Mouse (Mus musculus): ENCODE data around the gene Robo1. TPM values are rescaled to one million over a fixed set of nuclear protein-coding genes. Genes with fewer than 3 reads are reported as not detected.

The Robo1 gene
- total RNA-seq, 2 experiments from 2014 or later, result 130 to 134 TPM

- intact Hi-C loops (cut with DNase I), result no loop called here
- peak; percentile 49 for DNase-seq
Observed at GRCm38 (mm10) chr16:72585160-72585813, 277.2 kb downstream of the Robo1 start.

- no peak for DNase-seq
- intact Hi-C loops (cut with DNase I), result no loop called here
Observed at GRCm38 (mm10) chr16:72587376-72588072, 279.4 kb downstream of the Robo1 start.

- intact Hi-C loops (cut with DNase I), result no loop called here
- DNase-seq, result no peak
Observed at GRCm38 (mm10) chr16:72603487-72604206, 295.5 kb downstream of the Robo1 start.

- intact Hi-C loops (cut with DNase I), result no loop called here
- DNase-seq, result peak; percentile 83
Observed at GRCm38 (mm10) chr16:72605066-72605465, 297.0 kb downstream of the Robo1 start.

- no peak for DNase-seq
- intact Hi-C loops (cut with DNase I), result loop anchor here (10.0 kb wide), 2 partner anchors 256 to 374 kb away; no protein-coding TSS in a partner anchor
Observed at GRCm38 (mm10) chr16:72610661-72611112, 302.6 kb downstream of the Robo1 start.

GRCm38 (mm10) chr16:72614898-72615297, 306.8 kb downstream of the Robo1 start:
- intact Hi-C loops (cut with DNase I), result loop anchor here (10.0 kb wide), 2 partner anchors 260 to 370 kb away; no protein-coding TSS in a partner anchor
- no peak for DNase-seq

- intact Hi-C loops (cut with DNase I), result loop anchor here (10.0 kb wide), 2 partner anchors 261 to 369 kb away; no protein-coding TSS in a partner anchor
- no peak for DNase-seq
Observed at GRCm38 (mm10) chr16:72615360-72615759, 307.3 kb downstream of the Robo1 start.

- DNase-seq, result no peak
- intact Hi-C loops (cut with DNase I), result no loop called here
Observed at GRCm38 (mm10) chr16:72622371-72622770, 314.3 kb downstream of the Robo1 start.

- intact Hi-C loops (cut with DNase I), result no loop called here
- no peak for DNase-seq
Observed at GRCm38 (mm10) chr16:72622868-72623267, 314.8 kb downstream of the Robo1 start.

GRCm38 (mm10) chr16:72633846-72634245, 325.7 kb downstream of the Robo1 start:
- intact Hi-C loops (cut with DNase I), result no loop called here
- no peak for DNase-seq

GRCm38 (mm10) chr16:72639332-72639940, 331.3 kb downstream of the Robo1 start:
- intact Hi-C loops (cut with DNase I), result no loop called here
- DNase-seq, result no peak

GRCm38 (mm10) chr16:72640932-72641811, 333.1 kb downstream of the Robo1 start:
- intact Hi-C loops (cut with DNase I), result no loop called here
- DNase-seq, result no peak

GRCm38 (mm10) chr16:72645890-72646289, 337.8 kb downstream of the Robo1 start:
- intact Hi-C loops (cut with DNase I), result no loop called here

GRCm38 (mm10) chr16:72649314-72649713, 341.2 kb downstream of the Robo1 start:
- peak; percentile 45 for DNase-seq
- intact Hi-C loops (cut with DNase I), result no loop called here

More at GRCm38 (mm10) chr16:72645890-72646289, 337.8 kb downstream of the Robo1 start:
- no peak for DNase-seq

GRCm38 (mm10) chr16:72655411-72655810, 347.3 kb downstream of the Robo1 start:
- intact Hi-C loops (cut with DNase I), result no loop called here

GRCm38 (mm10) chr16:72662837-72663350, 354.8 kb downstream of the Robo1 start:
- peak; percentile 81 for DNase-seq
- intact Hi-C loops (cut with DNase I), result loop anchor here (5.0 to 10.0 kb wide), 2 partner anchors 308 to 314 kb away; no protein-coding TSS in a partner anchor

More at GRCm38 (mm10) chr16:72655411-72655810, 347.3 kb downstream of the Robo1 start:
- no peak for DNase-seq

- intact Hi-C loops (cut with DNase I), result loop anchor here (5.0 to 10.0 kb wide), 2 partner anchors 309 to 314 kb away; no protein-coding TSS in a partner anchor
Observed at GRCm38 (mm10) chr16:72663351-72664232, 355.5 kb downstream of the Robo1 start.

GRCm38 (mm10) chr16:72664233-72664613, 356.1 kb downstream of the Robo1 start:
- intact Hi-C loops (cut with DNase I), result loop anchor here (5.0 to 10.0 kb wide), 2 partner anchors 309 to 313 kb away; no protein-coding TSS in a partner anchor
- peak; percentile 24 for DNase-seq

More at GRCm38 (mm10) chr16:72663351-72664232, 355.5 kb downstream of the Robo1 start:
- peak; percentile 44 for DNase-seq

All from left cerebral cortex, postnatal 4 days (tissue).